Mouse (Mus musculus): ENCODE measurements around the gene Uap1l1. TPM values are rescaled to one million over a fixed set of nuclear protein-coding genes. Genes with fewer than 3 reads are reported as not detected.
A peak's percentile ranks its signal among the peaks of the same experiment; 100 is the strongest.

The Uap1l1 gene
- polyA plus RNA-seq, 1 experiment = 1.7 TPM

DNA sequence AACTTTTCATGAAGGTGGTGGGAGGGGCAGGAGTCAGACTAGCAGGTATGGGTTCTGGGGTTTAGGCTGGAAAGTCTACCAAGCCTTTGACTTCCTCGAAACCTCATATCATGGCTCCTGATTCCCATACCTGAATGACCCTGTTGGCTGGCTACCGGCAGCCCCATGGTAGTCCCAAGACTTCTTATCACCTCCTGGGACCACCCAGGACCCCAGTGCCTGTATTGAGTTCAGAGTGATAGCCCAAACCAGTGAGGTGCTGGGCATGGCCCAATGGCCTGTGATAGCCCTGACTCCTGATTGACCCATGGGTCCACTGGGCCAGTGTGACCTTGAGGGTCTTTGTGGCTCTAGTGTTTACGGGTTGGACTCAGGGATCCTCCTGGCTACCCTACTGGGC lies 14.8 kb downstream of the Uap1l1 start:
- Histone ChIP-seq H3K27me3 (ENCODE audit: control insufficient read depth, insufficient read depth, low read length) (no peaks in the 10 kb centered on the region), H3K4me3 (ENCODE audit: control insufficient read depth, low read depth, low read length) (no peak overlapping the region), H3K36me3 (ENCODE audit: control insufficient read depth, insufficient read depth, low read length) (peaks cover 7% of the 10 kb centered on the region), H3K27ac (ENCODE audit: control insufficient read depth, insufficient read depth, low read depth, low read length) (no peak overlapping the region), H3K4me1 (ENCODE audit: control insufficient read depth, insufficient read depth, low read length) (peaks cover 6% of the 10 kb centered on the region)
- TF ChIP-seq POLR2A (IDR thresholded peaks at IDR 0.05; ENCODE audit: control insufficient read depth, low read depth, low read length) (no peak), CTCF (IDR thresholded peaks at IDR 0.05; ENCODE audit: control insufficient read depth, insufficient read depth, insufficient replicate concordance, low read depth, low read length) (no peak)

DNA sequence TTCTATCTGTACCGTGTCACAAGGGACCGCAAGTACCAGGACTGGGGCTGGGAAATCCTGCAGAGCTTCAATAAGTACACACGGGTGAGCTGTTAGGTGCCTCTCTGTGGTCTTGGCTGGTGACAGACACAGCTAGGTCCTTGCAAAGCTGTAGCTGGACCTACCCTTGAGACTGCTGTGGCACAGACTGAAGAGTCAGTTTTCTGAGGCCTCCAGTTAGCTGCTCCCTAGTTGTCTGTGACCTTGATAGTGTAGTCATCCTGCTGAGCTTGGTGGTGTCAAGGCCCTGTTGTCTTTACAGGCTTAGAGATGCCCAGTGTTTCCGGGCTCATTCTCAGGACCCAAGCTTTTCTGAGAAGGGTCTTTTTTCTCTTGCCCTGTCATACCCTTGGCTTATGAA lies 16.0 kb downstream of the Uap1l1 start:
- Histone ChIP-seq H3K36me3 (ENCODE audit: control insufficient read depth, insufficient read depth, low read length) (peaks cover 8% of the 10 kb centered on the region), H3K4me3 (ENCODE audit: control insufficient read depth, low read depth, low read length) (no peak overlapping the region)

DNA sequence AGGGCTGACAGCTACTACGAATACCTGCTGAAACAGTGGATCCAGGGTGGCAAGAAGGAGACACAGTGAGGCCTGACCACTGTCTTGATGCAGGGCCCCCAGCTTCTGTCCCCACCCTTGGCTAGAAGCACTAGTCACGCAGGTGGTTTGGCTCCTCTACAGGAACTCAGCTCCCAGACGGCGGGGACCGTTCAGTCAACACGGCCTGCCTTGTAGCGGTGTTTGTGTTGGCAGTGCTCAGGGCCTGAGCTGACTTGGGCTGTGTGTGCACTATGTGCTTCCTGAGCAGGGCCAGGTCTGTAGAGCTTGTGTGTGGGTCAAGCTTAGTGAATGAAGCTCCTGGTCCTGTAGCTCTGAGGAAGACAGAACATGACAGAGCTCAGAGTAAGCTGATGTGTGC lies 17.3 kb downstream of the Uap1l1 start:
- TF ChIP-seq CTCF (IDR thresholded peaks at IDR 0.05; ENCODE audit: control insufficient read depth, insufficient read depth, insufficient replicate concordance, low read depth, low read length) = no peak
- no peak for TF ChIP-seq POLR2A (IDR thresholded peaks at IDR 0.05; ENCODE audit: control insufficient read depth, low read depth, low read length)
- Histone ChIP-seq H3K27me3 (ENCODE audit: control insufficient read depth, insufficient read depth, low read length) (no peaks in the 10 kb centered on the region), H3K36me3 (ENCODE audit: control insufficient read depth, insufficient read depth, low read length) (peaks cover 9% of the 10 kb centered on the region), H3K27ac (ENCODE audit: control insufficient read depth, insufficient read depth, low read depth, low read length) (no peak overlapping the region), H3K4me1 (ENCODE audit: control insufficient read depth, insufficient read depth, low read length) (no peaks in the 10 kb centered on the region), H3K4me3 (ENCODE audit: control insufficient read depth, low read depth, low read length) (no peak overlapping the region)

More for the DNA sequence above, 16.0 kb downstream of the Uap1l1 start:
- TF ChIP-seq CTCF (IDR thresholded peaks at IDR 0.05; ENCODE audit: control insufficient read depth, insufficient read depth, insufficient replicate concordance, low read depth, low read length) (no peak), POLR2A (IDR thresholded peaks at IDR 0.05; ENCODE audit: control insufficient read depth, low read depth, low read length) (no peak)
- Histone ChIP-seq H3K27ac (ENCODE audit: control insufficient read depth, insufficient read depth, low read depth, low read length) (no peak overlapping the region), H3K27me3 (ENCODE audit: control insufficient read depth, insufficient read depth, low read length) (no peaks in the 10 kb centered on the region), H3K4me1 (ENCODE audit: control insufficient read depth, insufficient read depth, low read length) (no peaks in the 10 kb centered on the region)

DNA sequence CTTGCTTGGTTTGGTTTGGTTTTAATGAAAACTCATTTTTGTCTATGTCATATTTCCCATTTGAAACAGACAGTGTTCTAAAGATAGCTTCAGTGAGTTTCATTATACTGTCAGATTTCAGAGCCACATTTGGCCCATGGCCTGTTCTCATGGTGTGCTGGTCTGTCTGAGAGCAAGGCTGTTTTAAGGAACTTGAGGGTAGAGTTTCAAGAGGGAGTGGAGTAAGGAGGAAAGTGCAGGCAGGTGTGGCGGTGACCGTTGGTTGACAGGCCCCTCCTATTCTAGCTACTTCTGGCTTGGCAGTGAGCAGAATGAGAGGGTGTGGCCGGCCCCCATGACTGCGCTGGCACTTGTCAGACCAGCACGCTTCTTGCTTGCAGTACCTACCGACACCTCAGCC lies 27.2 kb downstream of the Uap1l1 start:
- Histone ChIP-seq H3K4me3 (ENCODE audit: control insufficient read depth, low read depth, low read length) (peak overlapping the region; percentile 2; the same call in 1 of the 2 replicates), H3K36me3 (ENCODE audit: control insufficient read depth, insufficient read depth, low read length) (peaks cover 4% of the 10 kb centered on the region), H3K27ac (ENCODE audit: control insufficient read depth, insufficient read depth, low read depth, low read length) (no peak overlapping the region), H3K4me1 (ENCODE audit: control insufficient read depth, insufficient read depth, low read length) (peaks cover 2% of the 10 kb centered on the region; the same call in 1 of the 2 replicates), H3K27me3 (ENCODE audit: control insufficient read depth, insufficient read depth, low read length) (no peaks in the 10 kb centered on the region)
- TF ChIP-seq POLR2A (IDR thresholded peaks at IDR 0.05; ENCODE audit: control insufficient read depth, low read depth, low read length) = no peak
- TF ChIP-seq CTCF (IDR thresholded peaks at IDR 0.05; ENCODE audit: control insufficient read depth, insufficient read depth, insufficient replicate concordance, low read depth, low read length) = no peak

DNA sequence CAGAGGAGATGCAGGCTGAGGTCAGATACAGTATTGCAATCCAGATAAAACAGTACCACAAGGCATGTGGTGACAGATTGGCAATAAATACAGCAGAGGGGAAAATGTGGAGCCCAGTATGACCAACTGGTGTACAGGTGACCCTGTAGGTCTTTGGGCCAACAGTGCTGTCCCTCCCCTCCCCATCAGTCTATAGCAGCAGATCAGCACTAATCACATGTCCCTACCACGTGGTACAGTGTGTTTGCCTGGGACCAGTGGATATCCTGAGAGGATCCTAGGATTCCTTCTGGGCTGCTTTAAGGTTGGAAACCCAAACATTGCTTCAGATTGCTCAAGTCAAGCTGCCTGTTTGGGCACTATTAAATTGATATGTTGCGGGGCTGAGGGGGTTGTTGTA lies 31.9 kb downstream of the Uap1l1 start:
- peak overlapping the region; percentile 100 for H3K4me3 ChIP-seq (ENCODE audit: control insufficient read depth, low read depth, low read length)
- H3K4me1 ChIP-seq (ENCODE audit: control insufficient read depth, insufficient read depth, low read length) = peaks cover 5% of the 10 kb centered on the region
- TF ChIP-seq CTCF (IDR thresholded peaks at IDR 0.05; ENCODE audit: control insufficient read depth, insufficient read depth, insufficient replicate concordance, low read depth, low read length) (no peak), POLR2A (IDR thresholded peaks at IDR 0.05; ENCODE audit: control insufficient read depth, low read depth, low read length) (no peak)
- H3K36me3 ChIP-seq (ENCODE audit: control insufficient read depth, insufficient read depth, low read length) = peaks cover 3% of the 10 kb centered on the region
- H3K27me3 ChIP-seq (ENCODE audit: control insufficient read depth, insufficient read depth, low read length) = no peaks in the 10 kb centered on the region
- H3K27ac ChIP-seq (ENCODE audit: control insufficient read depth, insufficient read depth, low read depth, low read length) = no peak overlapping the region

DNA sequence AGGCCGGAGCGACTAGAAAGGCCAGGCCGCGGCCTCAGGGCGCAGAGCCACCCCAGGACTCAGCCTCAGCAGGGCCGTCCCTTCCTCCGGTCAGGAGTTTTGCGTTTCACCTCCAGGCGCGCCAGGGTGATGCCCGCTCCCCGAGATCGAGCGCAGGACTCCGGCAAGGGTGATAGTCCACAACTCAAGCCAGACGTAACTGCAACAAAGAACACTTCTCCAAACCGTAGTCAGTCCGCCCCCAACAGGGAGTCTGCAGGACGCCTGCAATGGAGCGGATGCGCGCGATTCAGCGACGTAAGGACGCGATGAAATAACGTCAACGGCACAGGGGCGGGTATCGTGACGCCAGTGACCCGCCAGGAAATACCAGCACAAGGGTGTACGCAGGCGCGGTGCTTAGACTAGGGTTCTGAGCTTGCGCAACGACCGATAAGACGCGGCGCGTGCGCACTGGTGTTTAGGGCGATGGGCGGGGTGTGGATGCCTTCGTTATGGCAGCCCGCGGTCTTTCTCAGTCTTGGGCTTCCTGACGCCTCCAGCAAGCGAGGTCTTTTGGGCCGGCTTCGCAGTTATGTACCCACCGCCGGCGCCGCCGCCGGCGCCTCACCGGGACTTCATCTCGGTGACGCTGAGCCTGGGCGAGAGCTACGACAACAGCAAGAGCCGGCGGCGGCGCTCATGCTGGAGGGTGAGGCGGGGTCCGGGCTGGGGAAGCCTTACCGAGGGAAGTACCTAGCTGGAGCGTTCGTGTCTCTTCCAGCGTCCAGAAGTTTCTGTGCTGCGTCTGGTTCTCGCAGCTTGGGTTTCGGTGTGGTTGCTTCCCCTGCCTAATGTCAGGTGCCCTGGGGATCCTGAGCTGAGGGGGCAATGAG lies 33.0 kb downstream of the Uap1l1 start, which contains the start of gene Man1b1:
TSS of gene Man1b1 (plus strand) at position 53 of the 875 bp plus-strand sequence.
- peaks cover 5% of the 10 kb centered on the region for H3K4me1 ChIP-seq (ENCODE audit: control insufficient read depth, insufficient read depth, low read length)
- H3K4me3 ChIP-seq (ENCODE audit: control insufficient read depth, low read depth, low read length) = peak within 1 kb of the TSS; percentile 100
- peaks cover 2% of the 10 kb centered on the region for H3K36me3 ChIP-seq (ENCODE audit: control insufficient read depth, insufficient read depth, low read length)
- peak within 1 kb of the TSS; percentile 99 for H3K27ac ChIP-seq (ENCODE audit: control insufficient read depth, insufficient read depth, low read depth, low read length)
- no peaks in the 10 kb centered on the region for H3K27me3 ChIP-seq (ENCODE audit: control insufficient read depth, insufficient read depth, low read length)
- TF ChIP-seq POLR2A (IDR thresholded peaks at IDR 0.05; ENCODE audit: control insufficient read depth, low read depth, low read length) = peak; percentile 96
- no peak for TF ChIP-seq CTCF (IDR thresholded peaks at IDR 0.05; ENCODE audit: control insufficient read depth, insufficient read depth, insufficient replicate concordance, low read depth, low read length)

DNA sequence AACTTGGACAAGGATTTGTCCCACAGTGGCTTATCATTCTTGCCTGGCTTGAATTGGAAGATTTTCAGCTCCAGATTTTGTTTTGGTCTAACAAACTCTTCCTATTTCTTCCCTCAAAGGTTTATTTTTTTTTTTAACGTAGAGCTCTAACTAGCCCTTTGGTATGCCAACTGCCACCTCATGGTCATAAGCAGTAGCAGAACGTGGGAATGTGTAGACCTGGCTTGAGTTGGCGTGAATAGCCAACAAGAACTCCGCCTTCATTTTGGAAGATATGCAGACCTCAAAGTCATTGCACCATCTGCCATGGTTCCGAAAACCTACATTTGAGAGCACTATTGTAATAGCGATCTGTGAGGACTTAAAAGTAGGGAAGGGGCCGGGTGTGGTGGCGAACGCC lies 34.0 kb downstream of the Uap1l1 start:
- peaks cover 1% of the 10 kb centered on the region; the same call in 1 of the 2 replicates for H3K36me3 ChIP-seq (ENCODE audit: control insufficient read depth, insufficient read depth, low read length)
- H3K4me3 ChIP-seq (ENCODE audit: control insufficient read depth, low read depth, low read length) = peak overlapping the region; percentile 100
- TF ChIP-seq POLR2A (IDR thresholded peaks at IDR 0.05; ENCODE audit: control insufficient read depth, low read depth, low read length) (no peak), CTCF (IDR thresholded peaks at IDR 0.05; ENCODE audit: control insufficient read depth, insufficient read depth, insufficient replicate concordance, low read depth, low read length) (no peak)
- H3K27me3 ChIP-seq (ENCODE audit: control insufficient read depth, insufficient read depth, low read length) = no peaks in the 10 kb centered on the region
- H3K4me1 ChIP-seq (ENCODE audit: control insufficient read depth, insufficient read depth, low read length) = peaks cover 4% of the 10 kb centered on the region
- H3K27ac ChIP-seq (ENCODE audit: control insufficient read depth, insufficient read depth, low read depth, low read length) = peak overlapping the region; percentile 64

Data from testis, adult 2 months (tissue).